Mouse (Mus musculus) naive thymus-derived CD4-positive, alpha-beta T cell, adult 2 months (primary cell): ENCODE results near the gene F3.
A peak's percentile ranks its signal among the peaks of the same experiment; 100 is the strongest.
"Not testable (repeated sequence)": the region's sequence is repeated elsewhere in the genome, so short reads cannot be mapped to it uniquely, and the experiment has no call there.

Experiments used
- DNase-seq: peaks from one replicate; pipeline ENCODE4 v3.0.0-alpha.2; 2011; ENCODE audit warnings: low read depth

F3 gene

GRCm38 (mm10) chr3:121738742-121739342, 15.5 kb downstream of the F3 start:
- DNase-seq = no peak

- no peak for DNase-seq
Measured at GRCm38 (mm10) chr3:121739489-121740213, 16.3 kb downstream of the F3 start.

- DNase-seq = not testable (repeated sequence)
Measured at GRCm38 (mm10) chr3:121741186-121741848, 18.0 kb downstream of the F3 start.

- DNase-seq = not testable (repeated sequence)
Measured at GRCm38 (mm10) chr3:121754319-121755090, 31.2 kb downstream of the F3 start.

- no peak for DNase-seq
Measured at GRCm38 (mm10) chr3:121755152-121755551, 31.8 kb downstream of the F3 start.

DNA sequence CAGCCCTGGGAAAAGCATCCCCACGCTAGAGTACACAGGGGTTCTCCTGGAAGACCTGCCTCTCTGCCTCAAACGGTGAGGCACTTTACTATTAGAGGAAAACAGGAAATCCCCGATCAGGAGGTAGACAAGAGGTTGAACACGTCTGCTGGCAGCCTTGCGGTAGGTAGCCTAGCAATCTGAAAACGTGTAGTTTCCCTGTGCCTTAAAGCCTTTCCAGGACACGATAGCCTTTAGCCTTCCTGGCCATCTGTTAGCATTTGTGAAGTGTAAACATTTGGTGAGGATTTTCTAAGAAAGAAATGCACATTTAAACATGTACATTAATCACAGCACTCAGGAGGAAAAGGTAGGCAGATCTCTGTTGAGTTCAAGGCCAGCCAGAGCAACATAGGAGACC, 35.0 kb downstream of the F3 start:
- DNase-seq = no peak

GRCm38 (mm10) chr3:121762056-121762852, 38.9 kb downstream of the F3 start:
- peak; percentile 46 for DNase-seq

GRCm38 (mm10) chr3:121766048-121766447, 42.7 kb downstream of the F3 start:
- DNase-seq = no peak

DNA sequence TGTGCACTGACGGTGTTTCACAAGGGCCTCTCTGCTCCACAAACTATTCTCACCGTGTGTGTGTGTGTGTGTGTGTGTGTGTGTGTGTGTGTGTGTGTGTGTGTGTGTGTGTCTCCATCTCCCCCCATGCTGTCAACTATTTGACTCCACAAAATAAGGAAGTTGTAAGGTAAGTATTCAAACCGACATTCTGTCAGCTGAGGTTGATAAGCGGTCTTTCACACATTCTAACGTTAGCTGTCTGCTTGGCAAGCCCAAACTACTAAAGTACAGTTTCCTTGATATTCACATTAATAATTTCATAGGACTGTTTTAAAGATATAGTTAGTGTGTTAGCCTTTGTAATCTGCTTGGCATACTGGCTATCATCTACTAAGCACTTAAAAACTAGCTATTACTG, 43.5 kb downstream of the F3 start:
- DNase-seq = no peak

GRCm38 (mm10) chr3:121768770-121769169, 45.4 kb downstream of the F3 start:
- DNase-seq = no peak

GRCm38 (mm10) chr3:121773336-121773735, 50.0 kb downstream of the F3 start:
- not testable (repeated sequence) for DNase-seq

- DNase-seq = peak; percentile 44
Measured at GRCm38 (mm10) chr3:121777943-121778342, 54.6 kb downstream of the F3 start.

GRCm38 (mm10) chr3:121783020-121783419, 59.7 kb downstream of the F3 start:
- no peak for DNase-seq
